Mouse (Mus musculus): Measurements from ENCODE around the gene Rlbp1. TPM values are rescaled to one million over a fixed set of nuclear protein-coding genes. Genes with fewer than 3 reads are reported as not detected.
A peak's percentile ranks its signal among the peaks of the same experiment; 100 is the strongest.

The Rlbp1 gene
- polyA plus RNA-seq (2015; fragmentation: Nextera tagmentation; extraction: Ambion mirVana): 28.2 and 29.2 TPM in 2 replicates

DNA sequence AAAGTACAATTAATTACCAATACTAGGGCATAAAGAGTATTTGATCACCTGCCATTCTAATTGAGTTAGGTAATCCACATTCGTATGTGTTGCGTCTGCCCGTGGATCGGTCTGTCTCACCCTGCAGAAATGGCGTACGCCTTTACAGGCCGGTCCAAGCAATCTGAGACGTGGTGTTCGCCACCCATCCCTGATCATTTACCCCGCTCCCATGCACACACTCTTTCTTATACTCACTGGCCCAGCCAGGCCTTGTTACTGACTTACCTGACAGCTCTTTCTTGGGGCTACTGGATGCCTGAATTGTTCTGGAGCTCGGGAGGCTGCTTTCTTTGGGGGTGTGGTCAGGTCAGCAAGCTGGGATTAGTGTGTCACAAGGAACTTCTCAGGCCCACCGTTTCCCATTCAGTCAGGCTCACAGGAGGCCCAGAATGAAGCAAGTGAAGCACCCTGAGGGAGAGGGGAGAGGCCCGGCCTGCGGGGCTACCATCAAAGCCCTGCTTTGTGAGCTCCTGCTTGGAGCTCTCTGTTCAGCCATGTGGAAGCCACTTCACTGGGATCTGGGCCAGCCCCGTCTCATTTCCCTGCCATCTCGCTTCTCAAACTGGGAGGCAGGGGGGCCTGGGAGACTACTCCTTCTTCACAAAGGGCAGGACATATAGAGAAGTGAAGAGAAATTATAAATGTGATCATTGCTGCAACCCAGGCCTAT lies at the start of gene Rlbp1:
Rlbp1 (minus strand) TSS at position 627 of the 712 bp plus-strand sequence.
- H3K4me3 ChIP-seq (ENCODE audit: low read length): no peak within 1 kb of the TSS
- H3K27me3 ChIP-seq (replicated peaks; ENCODE audit: control insufficient read depth, insufficient read depth, low read length): no peaks in the 10 kb centered on the region
- ATAC-seq: peak; percentile 89
- no peaks in the 10 kb centered on the region for H3K9me3 ChIP-seq (ENCODE audit: control insufficient read depth, low read length)
- H3K36me3 ChIP-seq (ENCODE audit: control insufficient read depth, insufficient read depth, low read length): no peaks in the 10 kb centered on the region
- H3K9ac ChIP-seq (ENCODE audit: low read depth, low read length): no peak within 1 kb of the TSS; the same call in 1 of the 2 replicates
- peak within 1 kb of the TSS; percentile 72 for H3K27ac ChIP-seq (ENCODE audit: low read depth, low read length)
- H3K4me1 ChIP-seq (ENCODE audit: control insufficient read depth, insufficient read depth, low read depth, low read length): peaks cover 5% of the 10 kb centered on the region
- 0 out of 2 replicates have a peak within 1 kb of the TSS, but pooled peaks have one; percentile 0 for H3K4me2 ChIP-seq (ENCODE audit: low read length)
- WGBS: 55% methylated on average over 16 of the region's 16 CpGs

DNA sequence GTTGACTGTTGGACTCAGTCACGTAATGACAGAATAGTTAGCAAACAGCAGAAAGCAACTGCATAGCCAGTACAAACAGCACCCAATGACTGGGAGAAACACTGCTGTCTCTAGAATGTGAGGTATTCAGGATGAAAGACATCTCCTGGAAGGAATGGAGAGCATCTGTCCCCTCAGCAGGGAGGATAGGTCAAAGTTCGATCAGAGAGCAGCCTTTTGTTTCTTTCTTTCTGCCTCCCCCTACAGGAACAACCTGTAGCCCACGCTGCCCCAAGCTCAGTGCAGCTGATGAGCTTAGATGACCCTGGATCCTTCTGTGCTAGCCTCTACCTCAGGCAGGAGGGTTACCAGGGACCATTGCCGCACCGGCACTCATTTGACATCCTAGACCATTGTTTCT lies 41.4 kb upstream of the Rlbp1 start:
- Histone ChIP-seq H3K4me2 (ENCODE audit: low read length) (no peak overlapping the region), H3K4me3 (ENCODE audit: low read length) (no peak overlapping the region), H3K9me3 (ENCODE audit: control insufficient read depth, low read length) (no peaks in the 10 kb centered on the region), H3K4me1 (ENCODE audit: control insufficient read depth, insufficient read depth, low read depth, low read length) (no peaks in the 10 kb centered on the region), H3K9ac (ENCODE audit: low read depth, low read length) (no peak overlapping the region), H3K27me3 (replicated peaks; ENCODE audit: control insufficient read depth, insufficient read depth, low read length) (no peaks in the 10 kb centered on the region), H3K36me3 (ENCODE audit: control insufficient read depth, insufficient read depth, low read length) (no peaks in the 10 kb centered on the region), H3K27ac (ENCODE audit: low read depth, low read length) (no peak overlapping the region)
- no peak for ATAC-seq
- WGBS: 50% methylated on average over 5 of the region's 5 CpGs

DNA sequence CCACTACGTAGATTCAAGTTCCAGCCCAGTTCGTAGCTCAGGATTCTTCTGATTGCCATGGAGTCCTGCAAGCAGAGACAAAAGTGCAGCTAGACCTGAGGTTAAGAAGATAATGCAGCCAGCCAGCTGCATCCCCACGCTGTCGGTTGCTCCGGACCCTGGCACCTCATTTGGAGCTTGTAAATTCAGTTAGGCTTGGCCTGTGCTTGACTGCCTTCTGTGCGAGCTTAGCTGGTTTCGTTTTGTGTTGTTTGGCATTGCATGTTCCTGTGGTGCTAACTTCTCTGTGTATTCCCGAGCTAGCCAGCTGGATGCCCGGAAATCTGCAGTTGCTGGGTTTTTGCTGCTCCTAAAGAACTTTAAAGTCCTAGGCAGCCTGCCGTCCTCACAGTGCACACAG lies 39.0 kb upstream of the Rlbp1 start:
- no peaks in the 10 kb centered on the region for H3K27me3 ChIP-seq (replicated peaks; ENCODE audit: control insufficient read depth, insufficient read depth, low read length)
- H3K4me2 ChIP-seq (ENCODE audit: low read length): peak overlapping the region; percentile 0; the same call in 1 of the 2 replicates
- no peaks in the 10 kb centered on the region for H3K9me3 ChIP-seq (ENCODE audit: control insufficient read depth, low read length)
- no peak overlapping the region for H3K27ac ChIP-seq (ENCODE audit: low read depth, low read length)
- no peaks in the 10 kb centered on the region for H3K4me1 ChIP-seq (ENCODE audit: control insufficient read depth, insufficient read depth, low read depth, low read length)
- peak; percentile 56; the same call in 1 of the 2 replicates for ATAC-seq
- no peak overlapping the region for H3K9ac ChIP-seq (ENCODE audit: low read depth, low read length)
- H3K4me3 ChIP-seq (ENCODE audit: low read length): no peak overlapping the region
- no peaks in the 10 kb centered on the region for H3K36me3 ChIP-seq (ENCODE audit: control insufficient read depth, insufficient read depth, low read length)
- WGBS: 65% methylated on average over 10 of the region's 10 CpGs

DNA sequence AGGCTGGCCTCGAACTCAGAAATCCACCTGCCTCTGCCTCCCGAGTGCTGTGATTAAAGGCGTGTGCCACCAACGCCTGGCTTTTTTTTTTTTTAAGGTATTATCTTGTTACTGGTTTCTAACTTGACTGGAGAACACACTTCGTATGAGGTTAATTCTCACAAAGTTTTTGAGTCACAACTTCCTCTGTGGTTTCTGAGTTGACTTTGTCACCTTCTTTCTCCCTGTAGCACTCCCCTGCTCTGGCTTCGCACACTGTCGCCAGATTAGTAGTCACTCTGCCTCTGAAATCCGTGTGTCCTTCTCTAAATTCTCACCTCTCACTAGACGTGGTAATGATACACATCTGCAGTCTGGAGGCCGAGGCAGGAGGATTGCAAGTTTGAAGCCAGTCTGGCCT lies 36.0 kb upstream of the Rlbp1 start:
- Histone ChIP-seq H3K36me3 (ENCODE audit: control insufficient read depth, insufficient read depth, low read length) (no peaks in the 10 kb centered on the region), H3K9ac (ENCODE audit: low read depth, low read length) (no peak overlapping the region), H3K4me1 (ENCODE audit: control insufficient read depth, insufficient read depth, low read depth, low read length) (no peaks in the 10 kb centered on the region), H3K27ac (ENCODE audit: low read depth, low read length) (no peak overlapping the region), H3K9me3 (ENCODE audit: control insufficient read depth, low read length) (no peaks in the 10 kb centered on the region), H3K4me2 (ENCODE audit: low read length) (no peak overlapping the region), H3K27me3 (replicated peaks; ENCODE audit: control insufficient read depth, insufficient read depth, low read length) (no peaks in the 10 kb centered on the region), H3K4me3 (ENCODE audit: low read length) (no peak overlapping the region)
- no peak for ATAC-seq
- WGBS: 94% methylated on average over 10 of the region's 10 CpGs

DNA sequence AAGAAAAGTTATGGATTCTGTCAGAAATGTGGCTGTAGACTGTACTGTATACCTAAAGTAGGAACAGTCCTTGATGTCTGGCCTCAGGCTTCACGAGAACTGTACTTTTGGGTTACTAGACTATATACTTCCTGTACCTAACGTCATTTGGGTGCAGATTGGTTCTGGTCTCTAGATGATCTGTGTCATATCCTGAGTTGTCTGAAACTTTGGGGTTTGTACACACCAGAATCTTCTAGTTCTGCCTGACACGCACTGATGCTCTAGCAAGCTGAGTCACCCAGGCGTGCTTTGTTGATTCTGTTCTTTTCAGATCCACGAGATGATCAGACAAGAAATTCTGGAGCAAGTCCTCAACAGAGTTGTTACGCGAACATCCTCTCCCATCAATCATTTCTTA lies 33.1 kb upstream of the Rlbp1 start:
- no peaks in the 10 kb centered on the region for H3K4me1 ChIP-seq (ENCODE audit: control insufficient read depth, insufficient read depth, low read depth, low read length)
- no peaks in the 10 kb centered on the region for H3K36me3 ChIP-seq (ENCODE audit: control insufficient read depth, insufficient read depth, low read length)
- no peaks in the 10 kb centered on the region for H3K27me3 ChIP-seq (replicated peaks; ENCODE audit: control insufficient read depth, insufficient read depth, low read length)
- ATAC-seq: no peak
- no peak overlapping the region for H3K4me2 ChIP-seq (ENCODE audit: low read length)
- H3K4me3 ChIP-seq (ENCODE audit: low read length): no peak overlapping the region
- H3K9me3 ChIP-seq (ENCODE audit: control insufficient read depth, low read length): no peaks in the 10 kb centered on the region
- 93% methylated on average over 7 of the region's 7 CpGs for WGBS
- H3K27ac ChIP-seq (ENCODE audit: low read depth, low read length): no peak overlapping the region
- H3K9ac ChIP-seq (ENCODE audit: low read depth, low read length): no peak overlapping the region

DNA sequence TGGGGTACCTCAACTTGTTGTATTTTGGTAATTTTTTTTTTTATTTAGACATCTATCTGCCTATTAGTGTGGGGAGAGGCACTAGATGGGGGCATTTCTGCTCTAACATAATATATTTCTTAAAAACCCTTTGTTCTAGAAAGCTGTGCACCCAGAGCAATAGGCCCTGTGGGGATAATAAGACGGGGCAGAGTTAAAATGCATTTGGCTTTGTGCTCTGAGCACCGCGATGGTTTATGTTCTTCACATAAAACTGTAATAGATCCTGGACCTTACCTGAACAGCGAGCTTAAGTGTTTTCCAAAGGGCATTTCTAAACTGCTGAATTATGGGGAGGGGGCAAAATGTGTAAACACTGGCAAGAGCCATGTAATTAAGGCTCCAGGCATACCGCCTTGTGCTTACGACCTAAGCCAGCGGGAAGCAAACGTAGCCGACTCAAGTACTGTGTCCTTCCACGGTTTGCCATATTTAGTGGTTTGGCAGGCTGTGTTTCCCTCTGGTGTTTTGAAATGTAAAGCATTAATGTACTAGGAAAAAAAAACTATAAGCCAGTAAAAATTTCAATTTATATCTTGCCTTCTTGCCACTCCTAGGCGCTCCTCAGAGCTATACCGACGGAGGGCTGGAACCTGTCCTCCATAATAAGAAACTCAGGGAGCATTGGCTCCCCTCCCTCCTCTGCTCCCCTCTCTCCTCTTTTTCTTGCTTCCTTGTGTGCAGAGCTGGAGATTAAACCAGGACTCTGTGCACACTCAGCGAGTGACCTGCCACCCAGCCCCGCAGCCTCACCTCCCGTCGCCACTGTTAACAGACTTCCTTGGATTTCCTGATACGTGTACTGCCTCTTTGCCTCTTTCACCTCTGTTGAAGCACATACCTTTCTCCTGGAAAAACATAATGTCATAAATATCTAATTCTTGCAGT lies 27.9 kb upstream of the Rlbp1 start:
- Histone ChIP-seq H3K9ac (ENCODE audit: low read depth, low read length) (no peak overlapping the region), H3K4me2 (ENCODE audit: low read length) (no peak overlapping the region), H3K36me3 (ENCODE audit: control insufficient read depth, insufficient read depth, low read length) (no peaks in the 10 kb centered on the region), H3K4me1 (ENCODE audit: control insufficient read depth, insufficient read depth, low read depth, low read length) (no peaks in the 10 kb centered on the region), H3K27ac (ENCODE audit: low read depth, low read length) (no peak overlapping the region), H3K9me3 (ENCODE audit: control insufficient read depth, low read length) (no peaks in the 10 kb centered on the region), H3K27me3 (replicated peaks; ENCODE audit: control insufficient read depth, insufficient read depth, low read length) (no peaks in the 10 kb centered on the region), H3K4me3 (ENCODE audit: low read length) (no peak overlapping the region)
- ATAC-seq: no peak
- WGBS: 79% methylated on average over 18 of the region's 18 CpGs

DNA sequence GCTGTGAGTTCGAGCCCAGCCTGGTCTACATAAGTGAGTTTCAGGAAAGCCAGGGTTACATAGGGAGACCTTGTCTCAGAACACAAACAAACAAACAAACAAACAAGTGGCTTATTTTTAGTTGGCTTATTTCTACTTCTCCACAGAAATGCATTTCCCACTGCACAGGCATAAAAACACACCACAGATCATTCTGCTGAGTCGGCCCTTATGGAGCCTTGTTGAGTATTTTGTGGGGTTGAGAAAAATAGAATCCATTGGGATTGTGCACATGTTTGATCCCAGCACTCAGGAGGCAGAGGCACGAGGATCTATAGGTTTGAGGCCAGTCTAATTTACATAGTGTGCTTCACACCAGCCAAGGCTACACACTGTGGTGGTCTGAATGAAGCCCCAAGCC lies 13.4 kb upstream of the Rlbp1 start:
- Histone ChIP-seq H3K9ac (ENCODE audit: low read depth, low read length) (no peak overlapping the region), H3K27me3 (replicated peaks; ENCODE audit: control insufficient read depth, insufficient read depth, low read length) (no peaks in the 10 kb centered on the region), H3K4me2 (ENCODE audit: low read length) (no peak overlapping the region), H3K4me1 (ENCODE audit: control insufficient read depth, insufficient read depth, low read depth, low read length) (no peaks in the 10 kb centered on the region), H3K9me3 (ENCODE audit: control insufficient read depth, low read length) (no peaks in the 10 kb centered on the region), H3K36me3 (ENCODE audit: control insufficient read depth, insufficient read depth, low read length) (no peaks in the 10 kb centered on the region), H3K4me3 (ENCODE audit: low read length) (no peak overlapping the region), H3K27ac (ENCODE audit: low read depth, low read length) (no peak overlapping the region)
- 85% methylated on average over 3 of the region's 3 CpGs for WGBS
- no peak for ATAC-seq

DNA sequence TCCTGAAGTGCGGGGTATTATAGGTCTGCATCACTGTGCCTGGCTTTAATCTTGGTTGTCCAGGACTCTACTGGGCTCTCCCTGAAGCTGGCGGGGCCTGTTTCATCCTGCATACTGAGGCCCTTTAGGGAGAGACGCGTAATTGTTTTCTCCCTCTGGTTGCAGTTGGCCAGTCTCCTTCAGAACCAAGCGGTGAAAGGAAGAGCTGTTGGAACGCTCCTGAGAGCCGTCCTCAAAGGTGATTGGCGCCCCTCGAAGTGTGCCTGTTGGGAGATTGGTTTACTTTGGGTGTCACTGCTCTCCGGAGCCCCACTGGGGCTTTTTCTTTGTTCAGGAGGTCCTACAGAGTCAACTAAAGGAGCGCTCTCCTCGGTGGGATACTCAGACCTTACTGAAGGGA lies 12.1 kb upstream of the Rlbp1 start:
- H3K4me2 ChIP-seq (ENCODE audit: low read length): no peak overlapping the region
- no peak overlapping the region for H3K4me3 ChIP-seq (ENCODE audit: low read length)
- 75% methylated on average over 12 of the region's 12 CpGs for WGBS
- no peak for ATAC-seq
- H3K27me3 ChIP-seq (replicated peaks; ENCODE audit: control insufficient read depth, insufficient read depth, low read length): no peaks in the 10 kb centered on the region
- no peak overlapping the region for H3K27ac ChIP-seq (ENCODE audit: low read depth, low read length)
- H3K4me1 ChIP-seq (ENCODE audit: control insufficient read depth, insufficient read depth, low read depth, low read length): no peaks in the 10 kb centered on the region
- no peak overlapping the region for H3K9ac ChIP-seq (ENCODE audit: low read depth, low read length)
- H3K9me3 ChIP-seq (ENCODE audit: control insufficient read depth, low read length): no peaks in the 10 kb centered on the region
- H3K36me3 ChIP-seq (ENCODE audit: control insufficient read depth, insufficient read depth, low read length): no peaks in the 10 kb centered on the region

DNA sequence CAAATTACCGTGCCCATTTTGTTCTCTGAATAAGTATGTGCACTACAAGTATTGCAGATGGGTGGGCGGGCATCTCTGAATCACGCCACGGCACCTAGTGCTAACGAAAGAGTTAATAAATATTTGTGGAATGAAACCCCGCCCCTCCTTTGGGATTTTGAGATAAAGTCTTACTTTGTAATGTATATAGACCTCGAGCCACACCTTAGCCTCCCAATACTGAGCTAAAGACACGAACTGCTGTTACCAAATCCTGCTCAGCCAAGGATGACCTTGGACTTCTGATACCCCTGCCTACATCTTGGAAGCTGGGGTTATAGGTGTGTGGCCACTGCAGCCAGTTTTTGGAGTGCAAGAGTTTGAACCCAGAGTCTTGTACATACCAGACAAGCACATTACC lies 11.6 kb upstream of the Rlbp1 start:
- Histone ChIP-seq H3K9ac (ENCODE audit: low read depth, low read length) (no peak overlapping the region), H3K9me3 (ENCODE audit: control insufficient read depth, low read length) (no peaks in the 10 kb centered on the region), H3K27me3 (replicated peaks; ENCODE audit: control insufficient read depth, insufficient read depth, low read length) (no peaks in the 10 kb centered on the region), H3K27ac (ENCODE audit: low read depth, low read length) (no peak overlapping the region), H3K4me3 (ENCODE audit: low read length) (no peak overlapping the region), H3K36me3 (ENCODE audit: control insufficient read depth, insufficient read depth, low read length) (no peaks in the 10 kb centered on the region), H3K4me2 (ENCODE audit: low read length) (no peak overlapping the region), H3K4me1 (ENCODE audit: control insufficient read depth, insufficient read depth, low read depth, low read length) (no peaks in the 10 kb centered on the region)
- 90% methylated on average over 8 of the region's 8 CpGs for WGBS
- no peak for ATAC-seq

Measured in hindbrain, embryonic 16.5 days (tissue).